Mouse (Mus musculus) embryo, embryonic 11 days (tissue): Measurements from ENCODE around the gene Hist1h3g.
"Not testable (repeated sequence)": the region's sequence is repeated elsewhere in the genome, so short reads cannot be mapped to it uniquely, and the experiment has no call there.

Experiments
- DNase-seq: peaks from one replicate; pipeline ENCODE4 v3.0.0-alpha.2; 2015

The Hist1h3g gene

GRCm38 (mm10) chr13:23536076-23536822, 1.0 kb downstream of the Hist1h3g start:
- DNase-seq, result peak; percentile 50

GRCm38 (mm10) chr13:23537006-23537710, 1.9 kb downstream of the Hist1h3g start:
- DNase-seq, result no peak

- no peak for DNase-seq
Measured at GRCm38 (mm10) chr13:23538249-23538648, 3.0 kb downstream of the Hist1h3g start.

GRCm38 (mm10) chr13:23539821-23540220, 4.6 kb downstream of the Hist1h3g start:
- not testable (repeated sequence) for DNase-seq

- no peak for DNase-seq
Measured at GRCm38 (mm10) chr13:23541497-23541896, 6.3 kb downstream of the Hist1h3g start.

- DNase-seq, result not testable (repeated sequence)
Measured at GRCm38 (mm10) chr13:23542225-23542980, 7.2 kb downstream of the Hist1h3g start.

- DNase-seq, result peak; percentile 93
Measured at GRCm38 (mm10) chr13:23542999-23543607, 7.9 kb downstream of the Hist1h3g start, which contains the start of gene Hist1h2bh. Gene Hist1h2bh, minus strand, starts transcription at chr13:23543392.

- peak; percentile 94 for DNase-seq
Measured at GRCm38 (mm10) chr13:23543965-23544786, 9.0 kb downstream of the Hist1h3g start, which contains the start of gene Hist1h3f. Gene Hist1h3f, plus strand, starts transcription at chr13:23544052.

GRCm38 (mm10) chr13:23544787-23545120, 9.5 kb downstream of the Hist1h3g start:
- not testable (repeated sequence) for DNase-seq

GRCm38 (mm10) chr13:23546694-23547093, 11.5 kb downstream of the Hist1h3g start:
- DNase-seq, result no peak

GRCm38 (mm10) chr13:23550761-23551145, 15.5 kb downstream of the Hist1h3g start:
- DNase-seq, result peak; percentile 55

- peak; percentile 95 for DNase-seq
Measured at GRCm38 (mm10) chr13:23551146-23551834, 16.1 kb downstream of the Hist1h3g start, which contains the start of gene Hist1h4f. Gene Hist1h4f, minus strand, starts transcription at chr13:23551648.

GRCm38 (mm10) chr13:23551931-23552914, 17.0 kb downstream of the Hist1h3g start:
- no peak for DNase-seq

GRCm38 (mm10) chr13:23552962-23553361, 17.7 kb downstream of the Hist1h3g start, which contains the start of gene Hist1h1d:
Gene Hist1h1d, plus strand, starts transcription at chr13:23553262.
- DNase-seq, result no peak

GRCm38 (mm10) chr13:23554393-23554792, 19.2 kb downstream of the Hist1h3g start:
- DNase-seq, result peak; percentile 25

GRCm38 (mm10) chr13:23554925-23555838, 20.0 kb downstream of the Hist1h3g start:
- DNase-seq, result peak; percentile 93

- peak; percentile 92 for DNase-seq
Measured at GRCm38 (mm10) chr13:23555839-23556416, 20.7 kb downstream of the Hist1h3g start.

- no peak for DNase-seq
Measured at GRCm38 (mm10) chr13:23556906-23557305, 21.7 kb downstream of the Hist1h3g start.
